Mouse (Mus musculus) v-Abl transformed pro-B cells (cell line): ENCODE measurements at regions not wholly inside any gene's neighbourhood (a gene's known extent, or its start where the extent isn't known, plus 50 kb on each side); places are given as distances from the start of the nearest gene placed in this dataset.

Experiments
- in situ Hi-C, 2 experiments: fragments of 400-800 bp; cut with MboI; formaldehyde crosslinking; loops; one replicate each; pipeline ENCODE4 v1.15.1; 2025; ENCODE audit not compliant: unreplicated experiment in 2 of 2

DNA sequence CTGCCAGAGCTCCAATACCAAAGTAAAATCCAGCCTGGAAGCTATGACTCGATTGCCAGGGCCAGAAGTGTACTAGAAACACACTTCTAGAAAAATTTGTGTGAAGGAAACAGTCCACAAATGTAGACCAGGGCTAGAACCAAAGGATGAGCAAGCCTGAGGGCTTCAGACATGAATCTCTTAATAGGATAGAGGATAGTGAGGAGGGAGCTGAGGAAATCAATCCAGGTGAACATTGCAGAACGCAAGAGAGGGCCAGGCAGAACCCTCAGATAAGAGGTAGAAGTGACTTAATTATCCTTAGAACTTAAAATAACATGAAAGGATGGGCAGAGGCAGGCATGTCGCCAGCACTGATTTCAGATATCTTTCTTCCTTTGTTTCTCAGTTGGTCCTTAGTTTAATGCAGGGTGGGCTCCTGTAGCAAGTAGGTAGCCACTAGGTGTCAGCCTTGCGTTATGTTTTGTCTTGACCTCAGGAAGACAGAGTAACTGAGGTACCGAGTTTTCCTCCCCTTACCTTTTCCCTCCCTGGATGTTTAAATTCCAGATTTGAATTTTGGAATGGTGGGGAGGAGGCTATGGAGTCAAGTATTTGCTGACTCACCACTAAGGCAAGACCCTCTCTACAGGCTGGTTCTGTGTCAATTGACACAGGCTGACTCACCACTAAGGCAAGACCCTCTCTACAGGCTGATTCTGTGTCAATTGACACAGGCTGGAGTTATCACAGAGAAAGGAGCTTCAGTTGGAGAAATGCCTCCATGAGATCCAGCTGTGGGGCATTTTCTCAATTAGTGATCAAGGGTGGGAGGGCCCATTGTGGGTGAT lies 52.2 kb upstream of the Cp start:
- in situ Hi-C loops: loop anchor here (5.0 to 10.0 kb wide), 6 partner anchors 170 to 603 kb away; no protein-coding TSS in a partner anchor
